Mouse (Mus musculus): ENCODE data around the gene Mymx.
"Not testable (repeated sequence)": the region's sequence is repeated elsewhere in the genome, so short reads cannot be mapped to it uniquely, and the experiment has no call there.

The Mymx gene

DNA sequence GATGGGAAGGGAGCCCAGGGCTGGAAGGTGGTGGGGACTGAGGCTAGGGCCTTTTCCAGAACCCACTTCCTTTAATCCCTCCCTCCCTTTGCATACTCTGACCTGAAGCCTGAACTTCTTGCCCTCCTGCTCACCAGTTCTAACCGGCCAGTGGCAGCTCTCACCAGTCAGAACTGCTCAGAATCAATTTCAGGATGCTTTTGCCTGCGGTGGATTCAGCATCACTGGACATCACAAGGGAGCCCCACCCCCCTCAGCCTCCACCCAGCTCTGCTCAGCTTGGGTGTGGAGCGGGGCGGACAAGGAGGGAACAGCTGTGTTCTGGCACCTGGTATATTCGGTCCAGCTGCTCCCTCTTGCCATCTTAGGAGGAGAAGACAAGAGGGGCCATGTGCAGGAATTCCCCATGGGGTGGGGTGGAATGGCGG lies at the start of gene Mymx:
Mymx (minus strand) TSS at position 226 of the 428 bp plus-strand sequence.
- DNase-seq = peak; percentile 61 to 71

DNA sequence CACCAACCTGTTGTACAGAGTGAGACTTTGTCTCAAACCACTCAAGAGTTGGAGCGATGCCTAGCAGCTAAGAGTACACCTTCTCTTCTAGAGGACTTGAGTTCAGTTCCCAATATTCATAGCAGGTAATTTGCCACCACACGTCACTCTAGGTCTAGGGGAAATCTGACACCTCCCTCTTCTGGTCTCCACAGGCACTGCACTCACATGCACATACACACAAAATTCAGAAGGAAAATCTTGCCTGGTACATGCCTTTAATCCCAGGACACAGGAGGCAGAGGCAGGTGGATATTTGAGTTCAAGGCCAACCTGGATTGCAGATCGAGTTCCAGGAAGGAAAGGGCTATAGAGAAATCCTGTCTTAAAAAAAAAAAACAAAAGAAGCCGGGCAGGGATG lies 42.3 kb upstream of the Mymx start:
- DNase-seq = no peak

DNA sequence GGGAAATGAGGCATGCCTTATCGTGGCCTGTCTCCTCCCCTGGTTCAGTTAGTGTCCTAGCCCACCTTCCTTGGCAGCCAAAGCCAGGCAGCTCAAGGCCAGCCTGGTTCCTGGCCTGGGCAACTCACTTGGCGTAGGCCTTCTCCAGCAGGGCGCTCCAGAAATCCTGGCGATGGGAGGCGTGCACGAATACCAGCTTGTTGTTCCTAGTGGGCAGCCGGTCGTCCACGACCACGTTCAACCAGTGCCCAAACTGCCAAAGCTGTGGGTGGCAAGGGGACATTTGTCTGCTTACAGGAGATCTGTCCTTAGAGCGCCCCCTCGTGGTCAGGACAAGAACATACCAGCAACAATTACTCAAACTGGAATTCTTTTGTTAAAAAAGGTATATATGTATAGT lies 40.8 kb upstream of the Mymx start:
- DNase-seq = peak; percentile 41 to 86

DNA sequence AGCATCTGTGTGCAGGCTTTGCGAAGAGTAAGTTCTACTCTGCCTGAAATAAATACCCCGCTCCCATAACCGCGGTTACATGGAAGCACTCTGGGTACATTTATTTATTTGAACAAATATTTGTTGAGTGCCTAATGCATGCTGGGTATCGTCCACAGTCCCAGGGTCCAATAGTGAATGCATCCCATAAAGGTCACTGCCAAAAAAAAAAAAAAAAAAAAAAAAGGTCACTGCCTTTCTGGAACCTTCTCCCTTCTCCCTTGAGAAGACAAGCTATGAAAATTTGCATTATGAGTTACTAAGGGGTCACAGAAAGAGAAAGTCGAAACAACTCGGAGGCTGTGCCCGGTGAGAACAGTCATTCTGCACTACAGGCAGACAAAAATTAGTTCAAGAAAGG lies 40.1 kb upstream of the Mymx start:
- no peak for DNase-seq

DNA sequence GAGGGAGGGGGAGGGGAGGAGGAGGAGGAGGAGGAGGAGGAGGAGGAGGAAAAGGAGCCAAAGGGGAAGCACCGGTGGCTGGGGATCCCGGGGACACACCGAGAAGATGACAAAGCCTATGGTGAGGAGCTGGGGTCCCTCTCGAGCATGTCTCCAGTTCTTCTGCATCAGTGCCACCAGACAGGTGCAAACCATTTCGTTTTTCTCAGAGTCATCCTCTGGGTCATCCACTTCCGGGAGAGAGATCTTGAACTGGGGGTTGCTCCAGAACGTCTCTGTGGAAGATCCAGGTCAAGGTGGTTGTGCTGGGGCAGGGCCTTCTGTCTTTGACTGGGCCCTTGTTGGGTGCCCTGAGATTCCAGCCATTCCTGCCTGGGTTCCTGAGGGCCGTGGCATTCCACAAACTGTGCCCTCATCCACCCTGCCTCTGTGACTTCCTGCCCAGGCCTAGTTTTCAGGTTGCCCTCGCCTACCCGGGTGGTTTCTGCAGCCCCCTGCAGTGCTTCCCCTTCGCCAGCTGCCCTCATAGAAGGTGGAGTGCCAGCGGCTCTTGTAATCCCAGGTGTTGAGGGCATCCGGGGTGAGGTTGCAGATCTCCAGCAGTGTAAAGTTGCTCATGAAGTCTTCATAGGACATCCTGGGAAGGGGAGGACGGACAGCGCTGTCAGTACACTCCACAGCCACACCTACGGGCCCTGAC lies 36.8 kb upstream of the Mymx start:
- no peak for DNase-seq

DNA sequence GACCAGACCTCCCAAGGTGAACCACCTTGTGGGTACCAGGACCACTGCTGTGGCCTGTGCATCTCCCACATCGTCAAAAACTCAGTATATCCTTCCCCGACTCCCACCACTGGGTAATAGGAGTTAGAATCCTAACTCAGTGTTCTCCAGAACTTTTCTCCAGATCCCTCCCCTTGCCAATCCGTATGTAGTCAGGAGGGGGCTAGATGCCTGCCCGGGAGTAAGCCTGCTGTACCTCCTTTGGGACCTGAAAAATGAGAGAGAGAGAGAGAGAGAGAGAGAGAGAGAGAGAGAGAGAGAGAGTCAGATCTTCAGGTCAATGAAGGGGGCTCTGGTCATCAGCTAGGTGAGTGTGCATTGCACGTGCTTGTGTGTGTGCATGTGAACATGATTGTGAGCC lies 32.1 kb upstream of the Mymx start:
- DNase-seq = no peak

DNA sequence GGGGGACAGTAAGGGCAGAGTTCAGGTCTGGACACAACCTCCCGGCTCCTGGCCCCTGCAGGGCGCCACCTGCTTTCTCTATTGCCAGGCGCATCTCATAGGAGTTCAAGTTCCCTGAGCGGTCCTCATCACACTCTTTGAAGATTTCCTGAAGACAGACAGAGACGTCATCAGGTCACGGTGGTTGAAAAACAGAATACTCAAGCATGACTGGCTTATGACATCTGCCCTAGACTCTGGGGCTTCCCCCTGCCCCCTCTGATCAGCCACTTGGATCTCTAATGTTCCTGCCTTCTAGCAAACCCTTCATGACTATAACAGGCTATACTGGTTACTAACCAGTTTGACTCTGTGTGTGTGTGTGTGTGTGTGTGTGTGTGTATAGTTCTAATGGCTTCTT lies 30.0 kb upstream of the Mymx start:
- no peak for DNase-seq

DNA sequence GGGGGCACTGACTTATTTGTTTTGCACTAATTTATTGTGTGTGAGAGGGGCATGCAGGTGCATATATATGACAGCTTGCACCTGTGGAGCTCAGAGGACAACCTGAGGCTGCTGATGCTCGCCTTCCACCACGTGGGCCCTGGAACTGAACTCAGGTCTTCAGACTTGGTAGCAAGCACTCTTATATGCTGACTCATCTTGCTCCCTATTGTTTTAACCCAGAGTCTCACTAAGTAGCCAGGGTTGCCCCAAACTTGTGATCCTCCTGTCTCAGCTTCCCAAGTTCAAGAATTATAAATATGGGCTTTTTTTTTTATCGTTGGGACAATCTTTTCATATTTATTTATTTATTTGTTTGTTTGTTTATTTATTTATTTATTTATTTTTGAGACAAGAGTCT lies 29.1 kb upstream of the Mymx start:
- DNase-seq = no peak

DNA sequence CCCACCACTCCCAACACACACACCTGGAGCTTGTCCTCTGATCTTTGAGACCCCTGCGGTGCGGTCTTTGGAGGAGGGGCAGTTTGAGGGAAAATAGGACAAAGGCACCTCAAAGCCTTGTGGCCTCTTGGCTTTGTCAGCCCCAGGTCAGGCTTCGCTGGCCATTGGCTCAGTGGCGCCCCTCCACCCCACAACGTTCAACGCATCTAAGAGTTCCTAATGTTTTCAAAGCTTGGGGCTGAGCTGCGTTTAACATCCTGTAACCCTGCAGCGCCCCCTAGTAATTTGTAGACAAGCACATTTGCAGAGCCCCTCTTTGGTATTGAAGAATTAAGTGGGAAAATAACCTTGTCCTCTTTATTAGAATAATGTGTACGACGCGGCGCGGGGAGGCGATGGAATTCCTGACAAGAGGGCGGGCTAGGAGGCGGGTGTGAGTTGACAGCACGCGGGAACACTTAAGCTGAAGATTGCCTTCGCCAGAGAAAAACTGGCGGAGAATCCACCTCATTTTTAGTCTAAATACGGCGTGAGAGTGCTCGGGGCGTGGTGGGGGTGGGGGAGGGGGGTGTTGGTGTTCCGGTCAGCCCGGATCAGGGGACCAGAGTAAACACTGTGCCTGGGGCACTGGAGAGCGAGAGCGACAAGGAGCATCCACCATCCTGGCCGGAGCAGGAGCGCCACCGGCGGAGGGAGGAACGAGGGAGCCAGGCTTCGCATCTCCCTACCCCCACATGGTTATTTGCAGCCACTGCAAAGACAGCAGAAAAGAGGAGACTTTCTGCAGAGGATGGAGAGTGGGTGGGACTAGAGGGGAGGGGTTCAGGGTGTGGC lies 28.2 kb upstream of the Mymx start:
- DNase-seq = peak; percentile 78 to 80

DNA sequence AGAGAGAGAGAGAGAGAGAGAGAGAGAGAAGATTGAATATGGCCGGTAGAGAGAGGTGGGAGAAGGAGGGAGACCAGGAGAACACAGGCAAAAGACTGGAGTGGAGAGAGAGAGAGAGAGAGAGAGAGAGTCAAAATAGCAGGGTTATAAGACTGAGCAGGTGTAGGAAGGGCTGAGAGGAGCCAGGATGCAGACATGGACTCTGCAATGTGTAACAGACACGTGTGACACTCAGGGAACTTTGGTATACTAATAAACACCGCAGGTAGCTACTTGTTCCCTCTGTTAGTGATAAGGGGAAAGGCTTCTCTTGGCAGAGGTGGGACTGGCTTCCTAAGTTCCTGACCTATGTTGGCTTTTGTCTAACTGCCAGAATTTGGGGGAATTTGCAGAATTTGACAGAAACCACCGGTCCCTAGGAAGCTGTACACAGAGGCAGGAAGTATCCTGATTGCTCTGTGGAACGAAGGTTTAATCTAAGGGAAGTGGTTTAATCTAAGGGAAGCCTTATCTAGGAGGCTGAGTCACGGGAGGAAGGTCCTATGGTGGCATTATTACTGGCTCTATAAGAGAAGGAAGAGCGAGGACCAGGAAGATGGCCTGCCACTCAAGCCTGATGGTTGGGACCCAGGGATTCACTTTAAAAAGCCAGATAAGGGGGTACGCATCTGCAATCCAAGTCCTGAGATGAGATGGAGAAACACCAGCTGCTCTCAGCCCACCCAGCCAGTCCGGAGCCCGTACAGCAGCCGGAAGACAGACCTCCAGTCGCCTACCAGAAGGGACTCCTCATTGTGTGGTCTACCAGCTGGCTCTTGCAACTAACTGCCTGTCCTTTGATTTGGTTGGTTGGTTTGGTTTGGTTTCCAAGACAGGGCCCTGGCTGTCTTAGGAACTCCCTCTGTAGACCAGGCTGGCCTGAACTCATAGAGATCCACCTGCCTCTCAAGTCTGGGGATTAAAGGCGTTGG lies 27.3 kb upstream of the Mymx start:
- peak in 1 of 2 experiments; percentile 43 for DNase-seq

DNA sequence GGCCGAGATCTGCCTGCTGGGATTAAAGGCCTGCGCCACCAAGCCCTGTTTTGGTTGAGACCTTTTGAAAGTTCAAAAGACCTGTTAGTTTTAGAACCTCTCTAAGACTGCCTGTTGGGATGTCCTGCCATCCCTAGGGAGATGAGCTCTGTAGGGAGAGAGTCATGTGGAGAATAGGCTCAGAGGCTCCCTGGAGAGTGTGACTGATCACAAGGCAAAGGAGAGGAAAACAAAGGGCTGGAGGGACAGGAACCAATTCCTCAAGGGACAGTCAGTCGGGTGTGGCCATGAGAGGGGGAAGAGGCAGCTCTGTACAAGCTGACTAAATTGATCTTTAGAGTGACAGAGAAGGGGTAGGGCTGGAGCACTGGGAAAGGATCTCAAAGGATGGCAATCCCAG lies 26.3 kb upstream of the Mymx start:
- no peak for DNase-seq

DNA sequence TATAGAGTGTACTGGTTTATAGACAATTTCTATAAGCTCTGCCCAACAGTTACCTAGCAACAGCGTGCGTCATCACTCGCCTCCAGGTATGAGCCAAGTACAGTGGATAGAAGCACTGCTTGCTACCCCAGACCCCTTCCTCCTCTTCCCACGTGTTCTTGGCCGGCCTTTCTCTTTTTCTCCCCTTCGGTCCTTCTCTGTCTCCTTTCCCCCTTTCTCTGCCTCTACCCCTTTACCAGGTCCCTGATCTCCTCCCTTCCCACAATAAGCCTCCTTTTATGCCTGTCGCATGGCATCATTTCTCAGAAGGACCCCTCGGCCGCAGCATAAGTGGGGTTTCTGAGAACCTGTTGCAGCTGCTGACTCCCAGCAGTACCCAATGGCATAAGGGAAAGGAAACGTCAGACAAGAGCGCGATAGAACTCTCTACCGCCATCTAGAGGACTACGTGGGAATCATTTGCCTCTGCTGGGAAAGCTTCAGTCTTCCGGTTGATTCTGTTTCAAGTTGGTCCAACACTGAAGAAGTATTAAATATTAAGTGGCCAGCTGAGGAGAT lies 24.8 kb upstream of the Mymx start:
- DNase-seq = peak; percentile 77 to 80

DNA sequence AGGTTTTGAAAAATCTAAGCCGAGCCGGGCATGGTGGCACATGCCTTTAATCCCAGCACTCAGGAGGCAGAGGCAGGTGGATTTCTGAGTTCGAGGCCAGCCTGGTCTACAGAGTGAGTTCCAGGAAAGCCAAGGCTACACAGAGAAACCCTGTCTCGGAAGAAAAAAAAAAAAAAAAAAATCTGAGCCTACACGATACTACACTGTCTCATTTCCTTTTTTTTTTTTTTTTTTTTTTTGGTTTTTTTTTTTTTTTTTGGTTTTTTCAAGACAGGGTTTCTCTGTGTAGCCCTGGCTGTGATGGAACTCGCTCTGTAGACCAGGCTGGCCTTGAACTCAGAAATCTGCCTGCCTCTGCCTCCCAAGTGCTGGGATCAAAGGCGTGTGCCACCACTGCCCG lies 21.5 kb upstream of the Mymx start:
- not testable (repeated sequence) for DNase-seq

DNA sequence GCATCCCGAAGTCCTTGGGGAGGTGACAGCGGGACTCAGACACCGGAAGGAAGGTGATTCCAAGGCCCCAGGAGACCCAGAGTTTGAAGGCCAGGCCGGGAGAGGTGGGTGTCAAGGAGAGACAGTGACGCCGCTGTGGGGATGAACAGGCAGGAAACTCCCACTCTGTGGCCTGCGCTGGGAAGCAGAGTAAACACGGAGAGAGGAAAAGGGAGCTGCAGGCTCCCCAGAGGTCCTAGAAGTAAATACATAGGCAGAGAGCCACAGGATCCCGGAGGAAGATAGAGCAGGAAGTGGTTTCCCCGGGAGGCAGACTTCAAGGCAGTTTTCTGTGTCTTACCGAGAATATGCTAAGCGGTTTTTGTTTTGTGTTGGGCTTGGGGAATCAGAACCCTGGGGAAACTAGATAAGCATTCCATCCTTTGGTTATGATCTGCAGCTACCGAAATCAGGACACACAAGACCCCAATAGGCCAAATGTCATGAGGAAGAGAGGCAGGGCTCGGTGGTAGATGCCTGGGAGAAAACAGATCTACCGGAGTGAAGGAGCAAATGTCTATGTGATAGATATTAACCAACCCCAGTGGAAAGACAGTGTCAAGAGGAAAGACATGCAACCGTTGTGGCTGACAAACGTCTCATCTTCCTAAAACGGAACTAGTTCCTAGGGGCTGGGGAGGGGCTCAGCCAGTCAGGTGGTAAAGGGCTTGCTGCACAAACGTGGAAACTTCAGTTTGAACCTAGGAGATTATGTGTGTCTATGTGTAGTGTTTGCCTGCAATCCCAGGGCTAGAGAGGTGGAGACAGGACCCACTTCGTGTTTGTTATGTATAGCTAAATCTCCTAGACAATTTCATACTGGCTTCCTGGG lies 17.7 kb upstream of the Mymx start:
- peak; percentile 57 for DNase-seq

DNA sequence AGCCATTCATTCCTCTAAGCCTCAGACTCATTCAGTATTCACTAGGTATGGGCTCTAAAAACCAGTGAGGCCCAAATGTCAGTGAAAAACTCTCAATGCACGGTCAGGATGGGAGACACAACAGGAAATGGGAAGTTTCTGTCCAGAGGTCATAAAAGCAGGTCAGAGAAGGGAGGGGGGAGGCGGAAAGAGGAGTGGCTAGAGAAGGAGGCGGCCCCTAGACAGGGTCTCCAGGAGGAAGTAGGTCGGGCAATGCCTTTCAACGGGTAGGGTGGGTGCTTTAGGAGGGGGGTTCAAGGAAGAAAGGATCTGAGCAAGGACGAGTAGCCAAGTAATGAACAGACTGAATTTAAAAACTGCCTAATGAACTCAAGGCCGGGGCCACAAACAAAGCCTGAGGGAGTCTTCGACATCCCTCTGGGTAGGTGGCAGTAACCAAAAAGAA lies 17.1 kb upstream of the Mymx start:
- DNase-seq = peak; percentile 74 to 78

DNA sequence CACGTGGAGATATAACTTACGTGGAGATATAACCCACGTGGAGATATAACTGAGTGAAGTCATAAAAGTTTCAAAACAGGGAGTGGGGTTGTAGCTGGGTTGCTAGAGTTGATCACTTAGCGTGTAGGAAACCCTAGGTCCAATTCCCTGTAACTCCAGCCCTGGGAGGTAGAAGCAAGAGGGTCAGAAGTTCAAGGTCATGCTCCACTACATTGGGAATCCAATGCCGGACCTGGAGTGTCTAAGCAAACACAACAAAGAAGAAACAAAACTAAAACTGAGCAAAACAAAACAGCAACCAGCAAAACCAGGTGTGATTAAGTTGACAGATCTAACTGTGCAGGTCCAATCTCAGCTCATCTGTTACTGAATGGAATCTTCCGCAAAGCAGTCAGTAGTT lies 15.8 kb upstream of the Mymx start:
- DNase-seq = no peak

DNA sequence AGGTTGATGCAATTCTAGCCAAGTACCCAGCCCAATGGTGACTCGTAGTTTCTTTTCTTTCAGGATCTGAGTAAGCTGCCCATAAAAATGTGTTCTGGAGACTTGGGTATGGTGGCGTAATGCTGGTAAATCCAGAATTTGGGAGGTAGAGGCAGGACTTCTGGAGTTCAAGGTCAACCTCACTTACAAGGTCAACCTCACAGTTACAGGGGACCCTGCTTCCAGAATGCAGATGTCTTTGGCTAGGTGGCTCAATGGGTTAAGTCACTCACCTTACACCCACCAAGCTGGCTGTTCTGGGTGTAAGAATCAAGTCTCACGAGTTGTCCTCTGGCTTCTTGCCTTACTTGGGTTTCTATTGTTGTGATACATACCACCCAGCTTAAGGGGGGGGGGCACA lies 14.8 kb upstream of the Mymx start:
- no peak for DNase-seq

DNA sequence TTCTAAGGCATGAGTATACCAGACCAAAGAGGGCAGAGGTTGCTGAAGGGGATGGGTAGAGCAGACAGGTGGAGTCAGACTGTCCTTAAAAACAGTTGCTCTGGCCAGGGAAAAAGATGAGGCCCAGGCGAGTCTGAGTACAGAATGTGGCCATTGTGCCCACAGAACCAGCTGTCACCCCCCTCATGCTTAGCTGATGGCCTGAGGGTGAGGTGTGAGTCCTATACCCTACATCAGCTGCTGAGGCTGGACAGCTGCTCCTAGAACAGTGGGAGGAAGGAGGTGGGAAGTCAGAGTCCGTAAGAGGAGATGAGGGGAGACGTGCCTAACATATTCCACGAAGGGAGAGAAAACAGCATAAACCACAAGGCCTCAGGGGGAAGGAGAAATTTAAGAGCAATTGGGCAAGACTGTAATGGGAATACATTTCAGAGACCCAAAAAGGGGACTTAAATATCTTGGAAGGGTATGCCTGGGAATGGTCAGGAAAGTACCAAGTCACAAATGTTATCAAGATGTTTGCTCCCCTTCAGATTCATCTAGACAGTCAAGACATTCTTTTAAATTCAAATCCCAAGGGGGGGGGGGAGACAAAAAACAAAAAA lies 14.2 kb upstream of the Mymx start:
- DNase-seq = no peak

DNA sequence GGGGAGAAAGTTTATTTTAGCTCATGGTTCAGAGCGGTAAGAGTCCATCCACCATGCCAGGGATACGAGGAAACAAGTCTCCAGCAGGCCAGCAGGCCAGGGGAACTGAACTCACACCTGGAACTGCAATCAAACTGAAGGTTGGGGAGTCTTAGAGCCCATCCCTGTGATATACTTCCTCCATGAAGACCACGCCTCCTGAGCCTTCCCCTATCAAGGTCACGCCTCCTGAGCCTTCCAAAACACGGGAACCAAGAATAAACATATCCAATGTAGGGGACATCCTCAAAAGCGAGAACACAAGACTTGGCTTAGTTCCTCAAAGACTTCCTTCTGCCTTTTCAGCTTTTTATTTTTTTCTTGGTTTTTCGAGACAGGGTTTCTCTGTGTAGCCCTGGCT lies 11.0 kb upstream of the Mymx start:
- no peak for DNase-seq

DNA sequence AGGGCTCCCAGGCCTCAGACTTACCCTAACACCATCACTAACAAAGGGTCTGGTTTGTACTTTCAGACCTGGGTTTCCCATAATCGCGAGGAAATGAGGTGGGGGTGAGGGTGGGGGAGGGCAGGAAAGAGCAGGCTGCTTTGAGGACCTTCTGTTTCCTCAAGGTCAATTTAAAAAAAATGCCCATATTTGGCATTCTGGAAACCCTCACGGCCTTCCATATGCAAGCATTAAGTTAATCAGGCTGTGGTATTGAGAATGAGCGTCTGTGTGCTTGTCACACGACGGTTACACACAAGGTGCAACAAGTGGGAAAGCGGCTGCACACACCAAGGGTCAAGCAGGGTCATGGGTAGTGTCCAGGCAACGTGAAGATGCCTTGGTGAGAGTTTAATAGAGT lies 10.1 kb upstream of the Mymx start:
- DNase-seq = no peak

DNA sequence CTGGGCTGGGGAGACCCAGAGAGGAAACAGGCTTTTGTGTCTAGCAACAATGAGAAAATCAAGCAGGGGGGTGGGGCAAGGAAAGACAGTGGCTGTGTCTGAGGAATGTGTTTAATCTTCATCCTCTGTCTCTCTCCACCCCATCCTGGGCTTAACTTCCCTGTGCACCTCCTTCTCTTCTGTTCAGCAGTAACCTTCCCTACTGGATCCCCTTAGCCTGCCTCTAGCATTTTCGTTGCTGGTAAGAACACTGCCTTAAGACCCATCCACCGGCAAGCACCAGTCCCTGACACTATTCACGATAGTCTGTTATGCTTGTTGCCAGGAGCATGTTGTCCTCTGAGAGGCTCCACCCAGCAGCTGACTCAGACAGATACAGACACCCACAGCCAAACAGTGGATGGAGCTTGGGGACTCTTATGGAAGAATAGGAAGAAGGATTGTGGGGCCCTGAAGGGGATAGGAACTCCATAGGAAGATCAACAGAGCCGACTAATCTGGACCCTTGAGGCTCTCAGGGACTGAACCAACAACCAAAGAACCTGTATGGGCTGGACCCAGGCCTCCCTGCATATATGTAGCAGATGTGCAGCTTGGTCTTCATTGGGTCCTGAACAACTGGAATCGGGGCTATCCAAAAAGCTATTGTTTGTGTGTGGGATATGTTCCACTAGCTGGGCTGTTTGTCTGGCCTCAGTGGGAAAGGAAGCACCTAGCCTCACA lies 8.4 kb upstream of the Mymx start:
- no peak for DNase-seq

Measured in kidney, postnatal 36 days (tissue).